ENCODE assay signal across 8 mouse cellular contexts in the genomic region with DNA sequence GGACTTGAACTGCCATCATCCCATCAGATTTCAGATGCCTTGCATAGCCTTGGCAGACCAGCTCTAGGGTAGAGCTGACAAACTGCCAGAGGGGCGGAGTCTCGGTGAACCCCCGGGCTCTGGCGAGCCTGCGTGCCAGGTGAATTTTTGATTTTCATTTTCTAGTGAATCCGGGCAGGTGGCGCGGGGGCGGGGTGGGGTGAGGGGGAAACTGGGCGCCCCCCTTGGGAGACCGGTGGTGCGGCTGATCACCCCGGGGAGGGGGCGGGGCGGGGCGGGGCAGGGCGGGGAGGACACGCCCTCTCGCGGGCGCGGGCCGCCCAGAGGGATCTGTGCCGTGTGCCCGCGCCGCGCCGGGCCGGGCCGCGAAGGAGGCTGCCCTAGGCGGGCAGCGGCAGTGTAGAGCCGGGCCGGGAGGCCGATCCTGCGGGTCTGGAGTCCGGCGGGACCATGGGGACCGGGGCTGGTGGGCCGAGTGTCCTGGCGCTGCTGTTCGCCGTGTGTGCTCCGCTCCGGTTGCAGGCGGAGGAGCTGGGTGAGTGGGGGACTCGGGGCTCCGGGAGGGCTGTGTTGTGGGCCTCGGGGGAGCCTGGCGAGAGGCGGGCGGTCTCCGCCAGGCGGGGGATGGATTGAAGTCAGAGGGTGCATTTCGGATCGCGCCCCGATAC. TPM values are rescaled to one million over a fixed set of nuclear protein-coding genes. Genes with fewer than 3 reads are reported as not detected.
DNase-seq lines count a peak whose midpoint lies in the region; ATAC-seq and TF ChIP-seq lines count a peak whose summit lies in the region.

Dcbld1 (plus strand) TSS at position 319 of the 668 bp plus-strand sequence.

- H3K4me1 ChIP-seq in intestine, embryonic 16.5 days (ENCODE audit: control insufficient read depth, insufficient read depth, low read length) = peaks cover 9% of the 10 kb centered on the region; the same call in 1 of the 2 replicates
- H3K4me1 ChIP-seq in limb, embryonic 10.5 days = peaks cover 14% of the 10 kb centered on the region; the same call in 1 of the 2 replicates
- peaks cover 5% of the 10 kb centered on the region; the same call in 1 of the 2 replicates for H3K4me1 ChIP-seq in midbrain, embryonic 11.5 days (ENCODE audit: control insufficient read depth, insufficient read depth, low read length)
- H3K4me1 ChIP-seq in small intestine, adult 2 months (ENCODE audit: control insufficient read depth, insufficient read depth, insufficient read length, low read length) = peaks cover 7% of the 10 kb centered on the region; the same call in 1 of the 2 replicates

- peak within 1 kb of the TSS; percentile 94 for H3K9ac ChIP-seq in intestine, embryonic 16.5 days (ENCODE audit: low read depth, low read length)
- peak within 1 kb of the TSS; percentile 85 for H3K9ac ChIP-seq in midbrain, embryonic 11.5 days (ENCODE audit: low read length)

- no peaks in the 10 kb centered on the region for H3K27me3 ChIP-seq in intestine, embryonic 16.5 days (replicated peaks; ENCODE audit: control insufficient read depth, insufficient read depth, low read length)
- no peaks in the 10 kb centered on the region for H3K27me3 ChIP-seq in limb, embryonic 10.5 days (ENCODE audit: low read depth, poor library complexity, severe bottlenecking)
- no peaks in the 10 kb centered on the region for H3K27me3 ChIP-seq in midbrain, embryonic 11.5 days (ENCODE audit: control insufficient read depth, insufficient read depth, low read length)
- H3K27me3 ChIP-seq in small intestine, adult 2 months (ENCODE audit: control insufficient read depth, insufficient read depth, low read length) = no peaks in the 10 kb centered on the region

- no peak for TF ChIP-seq CTCF in small intestine, adult 2 months (IDR thresholded peaks at IDR 0.05; ENCODE audit: extremely low read depth, insufficient read length, insufficient replicate concordance, low read depth, low read length)

- H3K4me2 ChIP-seq in intestine, embryonic 16.5 days (ENCODE audit: low read depth, low read length) = peak within 1 kb of the TSS; percentile 61
- H3K4me2 ChIP-seq in midbrain, embryonic 11.5 days = peak within 1 kb of the TSS; percentile 61

- peak; percentile 78 for ATAC-seq in granulocyte monocyte progenitor cell, adult 5-6 weeks (replicated peaks; ENCODE audit: poor library complexity, severe bottlenecking)
- peak; percentile 84 for ATAC-seq in intestine, embryonic 16.5 days
- peak; percentile 96 for ATAC-seq in midbrain, embryonic 11.5 days (ENCODE audit: low FRiP score)
- ATAC-seq in monocyte, adult 5-6 weeks (replicated peaks; ENCODE audit: insufficient number of reproducible peaks, low FRiP score, low TSS enrichment, poor library complexity, severe bottlenecking) = no peak

- no peaks in the 10 kb centered on the region for H3K36me3 ChIP-seq in intestine, embryonic 16.5 days (ENCODE audit: control insufficient read depth, insufficient read depth, low read length)
- no peaks in the 10 kb centered on the region for H3K36me3 ChIP-seq in limb, embryonic 10.5 days
- no peaks in the 10 kb centered on the region for H3K36me3 ChIP-seq in midbrain, embryonic 11.5 days (ENCODE audit: control insufficient read depth, insufficient read depth, low read length)
- no peaks in the 10 kb centered on the region for H3K36me3 ChIP-seq in small intestine, adult 2 months (ENCODE audit: control insufficient read depth, insufficient read depth, low read length)

- peak; percentile 76 for DNase-seq in adrenal gland, adult 2 months
- DNase-seq in embryo, embryonic 10.5 days (ENCODE audit: low spot score) = peak; percentile 74
- peak; percentile 78 for DNase-seq in limb, embryonic 10.5 days (ENCODE audit: low spot score)
- DNase-seq in midbrain, embryonic 11.5 days (ENCODE audit: low spot score, missing footprints) = peak; percentile 96

- peak; percentile 95 for TF ChIP-seq POLR2A in small intestine, adult 2 months (IDR thresholded peaks at IDR 0.05; ENCODE audit: low read depth, low read length)

- under 1% methylated on average over 54 of the region's 60 CpGs for WGBS in intestine, embryonic 16.5 days
- WGBS in limb, embryonic 10.5 days = under 1% methylated on average over 55 of the region's 60 CpGs
- WGBS in midbrain, embryonic 11.5 days = 0% methylated on average over 39 of the region's 60 CpGs
- under 1% methylated on average over 58 of the region's 60 CpGs for WGBS in small intestine, adult 2 months

- no peaks in the 10 kb centered on the region for H3K9me3 ChIP-seq in intestine, embryonic 16.5 days (ENCODE audit: control insufficient read depth, low read length)
- H3K9me3 ChIP-seq in limb, embryonic 10.5 days (replicated peaks) = no peaks in the 10 kb centered on the region
- no peaks in the 10 kb centered on the region for H3K9me3 ChIP-seq in midbrain, embryonic 11.5 days (ENCODE audit: control insufficient read depth, low read length)

- H3K4me3 ChIP-seq in intestine, embryonic 16.5 days (ENCODE audit: low read length) = peak within 1 kb of the TSS; percentile 82
- peak within 1 kb of the TSS; percentile 88 for H3K4me3 ChIP-seq in limb, embryonic 10.5 days
- peak within 1 kb of the TSS; percentile 72 for H3K4me3 ChIP-seq in midbrain, embryonic 11.5 days (ENCODE audit: low read depth, low read length)
- H3K4me3 ChIP-seq in small intestine, adult 2 months (ENCODE audit: low read depth, low read length) = peak within 1 kb of the TSS; percentile 78

- H3K27ac ChIP-seq in intestine, embryonic 16.5 days (ENCODE audit: low read length) = peak within 1 kb of the TSS; percentile 89
- H3K27ac ChIP-seq in limb, embryonic 10.5 days = peak within 1 kb of the TSS; percentile 94
- H3K27ac ChIP-seq in midbrain, embryonic 11.5 days (ENCODE audit: low read depth, low read length) = peak within 1 kb of the TSS; percentile 44; the same call in 1 of the 2 replicates
- H3K27ac ChIP-seq in small intestine, adult 2 months (ENCODE audit: insufficient read depth, low read depth, low read length) = peak within 1 kb of the TSS; percentile 98

RNA-seq across cellular contexts. Expression of gene Dcbld1, which starts in this region (rescaled TPM):
- 1 to 10 TPM; 2.1 to 3.4 TPM for total RNA-seq in adrenal gland, adult 2 months (2021)
- 2.7 and 3.1 TPM in 2 replicates for polyA plus RNA-seq in adrenal gland, adult 2 months (2012; rRNA removed)
- total RNA-seq in granulocyte monocyte progenitor cell, adult 5-6 weeks (2014; fragmentation: Nextera tagmentation) = 0.09 TPM in 1 of 2 replicates, not detected in the other
- 0.10 TPM in 1 of 2 replicates, not detected in the other for total RNA-seq in granulocyte monocyte progenitor cell, adult 5-6 weeks (2017)
- 45.0 and 45.9 TPM in 2 replicates for polyA plus RNA-seq in intestine, embryonic 16.5 days (2015; fragmentation: Nextera tagmentation; extraction: Ambion mirVana)
- 27.8 and 28.3 TPM in 2 replicates for polyA plus RNA-seq in limb, embryonic 10.5 days (2016; fragmentation: Nextera tagmentation; extraction: Ambion mirVana)
- 16.5 and 17.4 TPM in 2 replicates for polyA plus RNA-seq in midbrain, embryonic 11.5 days (2014; fragmentation: Nextera tagmentation; extraction: Ambion mirVana)
- polyA plus RNA-seq in small intestine, adult 2 months (2012; rRNA removed) = 13.7 and 21.0 TPM in 2 replicates
- 0.19 to 0.32 TPM in 2 of 3 replicates, not detected in the other for total RNA-seq in monocyte, adult 5-6 weeks (2017)

Comparison
In these comparisons a context has a peak if more than half of its experiments do, and no peak if none do; other contexts are left out.
1. Peak in ATAC-seq in granulocyte monocyte progenitor cell, adult 5-6 weeks; RNA of the gene not detected or under 1 TPM.
2. H3K27ac ChIP-seq: peak in every context shown above with its lines; median percentile 98 in small intestine, adult 2 months; 94 in limb, embryonic 10.5 days; 89 in intestine, embryonic 16.5 days; 44 in midbrain, embryonic 11.5 days.